Mouse (Mus musculus) midbrain, embryonic 11.5 days (tissue): ENCODE data around the gene Pheta1. TPM values are rescaled to one million over a fixed set of nuclear protein-coding genes. Genes with fewer than 3 reads are reported as not detected.

Source experiments
- microRNA-seq: library from miRNA; unstranded; fragments of <30 nt; microRNA quantifications from one replicate; pipeline ENCODE4, GENCODE M21; 2017
- polyA plus RNA-seq: library from polyadenylated mRNA; unstranded; fragments of >200 nt; fragmentation: Nextera tagmentation; extraction: Ambion mirVana; gene quantifications from 2 replicates; pipeline ENCODE4 v1.2.1, GENCODE M21; 2014

Gene Pheta1
- polyA plus RNA-seq, 1 experiment from 2014 or later, result 27.9 TPM

Small RNAs within 50 kb of the gene (microRNA-seq; reads per million reads assigned to microRNA genes)
- gene Mir7031, result not detected

Other genes starting within 250 kb of the Pheta1 start
- 1.5 TPM in 2 replicates for gene Acad12, start 230.0 kb upstream of the Pheta1 start, polyA plus RNA-seq
- gene Acad10, start 188.5 kb upstream of the Pheta1 start, polyA plus RNA-seq, result 2.5 and 2.6 TPM in 2 replicates
- 37.7 and 43.0 TPM in 2 replicates for gene Brap, start 188.4 kb upstream of the Pheta1 start, polyA plus RNA-seq
- 59.2 and 66.8 TPM in 2 replicates for gene Atxn2, start 137.6 kb upstream of the Pheta1 start, polyA plus RNA-seq
- gene Sh2b3, start 11.3 kb upstream of the Pheta1 start, polyA plus RNA-seq, result 5.8 and 9.4 TPM in 2 replicates
- gene Cux2, start 201.1 kb downstream of the Pheta1 start, polyA plus RNA-seq, result 11.1 and 12.6 TPM in 2 replicates